Mouse (Mus musculus) forebrain, postnatal 0 days (tissue): ENCODE measurements around the gene Olfr1133. TPM values are rescaled to one million over a fixed set of nuclear protein-coding genes. Genes with fewer than 3 reads are reported as not detected.
"Not testable (repeated sequence)": the region's sequence is repeated elsewhere in the genome, so short reads cannot be mapped to it uniquely, and the experiment has no call there.

ENCODE experiments used
- ATAC-seq: fragments of 200-750 bp; cut with Nextera tagmentation; 2 replicates; pipeline ENCODE4 v1.8.0; 2017; ENCODE audit warnings: mild to moderate bottlenecking, moderate library complexity
- DNase-seq: peaks from one replicate; pipeline ENCODE4 v3.0.0-alpha.2; 2015
- H3K27ac ChIP-seq: fragments of 300-500 bp; sonication (generic); 2 replicates; pipeline ENCODE4 v1.5.1; 2014; ENCODE audit warnings: low read depth, mild to moderate bottlenecking, antibody characterized with exemption, low read length, moderate library complexity, mixed read lengths
- H3K27me3 ChIP-seq: fragments of 300-500 bp; sonication (generic); 2 replicates; pipeline ENCODE4 v1.6.1; 2014; ENCODE audit warnings: mild to moderate bottlenecking, low read length, mixed read lengths; ENCODE audit not compliant: insufficient read depth
- H3K36me3 ChIP-seq: fragments of 300-500 bp; sonication (generic); 2 replicates; pipeline ENCODE4 v1.6.1; 2014; ENCODE audit warnings: mild to moderate bottlenecking, moderate library complexity; ENCODE audit not compliant: insufficient read depth
- H3K4me1 ChIP-seq: fragments of 300-500 bp; sonication (generic); 2 replicates; pipeline ENCODE4 v1.6.1; 2014; ENCODE audit warnings: antibody characterized with exemption; ENCODE audit not compliant: insufficient read depth
- H3K4me2 ChIP-seq: fragments of 300-500 bp; sonication (generic); 2 replicates; pipeline ENCODE4 v1.6.1; 2014; ENCODE audit warnings: low read depth, mild to moderate bottlenecking, moderate library complexity
- H3K4me3 ChIP-seq: fragments of 300-500 bp; sonication (generic); 2 replicates; pipeline ENCODE4 v1.5.1; 2014; ENCODE audit warnings: low read depth, low read length, mixed read lengths
- H3K9ac ChIP-seq: fragments of 300-500 bp; sonication (generic); 2 replicates; pipeline ENCODE4 v1.6.1; 2014; ENCODE audit warnings: mild to moderate bottlenecking
- H3K9me3 ChIP-seq: fragments of 300-500 bp; sonication (generic); 2 replicates; pipeline ENCODE4 v1.6.1; 2016; ENCODE audit warnings: low read length
- CTCF ChIP-seq: sonication (generic); IDR thresholded peaks from 2 replicates; pipeline ENCODE4 v1.5.1; 2016; ENCODE audit warnings: antibody characterized with exemption, control low read depth, low read depth
- WGBS: fragments of 180-500 bp; shearing (Covaris S2); extraction: QIAGEN DNeasy Blood & Tissue Kit; methylation state at CpG from one replicate; pipeline ENCODE4 v1.1.7; 2014; 5-methylcytosine and 5-hydroxymethylcytosine counted together
- polyA plus RNA-seq: library from polyadenylated mRNA; unstranded; fragments of >200 nt; fragmentation: Nextera tagmentation; extraction: Ambion mirVana; gene quantifications from 2 replicates; pipeline ENCODE4 v1.2.1, GENCODE M21; 2015
- total RNA-seq: library from RNA; depleted of rRNA; stranded (reverse); fragments of >200 nt; gene quantifications from 2 replicates; pipeline ENCODE4 v1.2.3, GENCODE M21; 2014; rRNA removed

Gene Olfr1133
- total RNA-seq (not detected in 2 replicates), polyA plus RNA-seq (not detected in 2 replicates)

DNA sequence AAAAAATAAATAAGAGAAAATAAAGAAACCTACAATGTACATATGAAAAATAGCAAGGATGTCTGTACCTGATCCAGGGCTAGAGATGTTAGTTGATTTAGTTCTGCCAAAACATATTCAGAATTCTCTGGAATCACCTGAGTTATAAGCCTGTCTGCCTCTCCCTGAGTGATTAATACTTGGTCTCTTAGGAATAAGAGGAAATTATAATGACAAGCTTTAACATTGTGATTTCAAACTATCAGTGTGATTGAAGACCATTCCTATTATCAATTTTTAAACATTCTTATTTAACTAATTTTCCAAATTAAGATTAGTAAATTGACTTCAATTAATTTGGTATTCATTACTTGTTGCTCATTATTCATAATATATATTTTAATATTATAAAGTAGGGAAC, at the start of gene Olfr1133:
Gene Olfr1133, minus strand, starts transcription at position 101 of the 400 bp plus-strand sequence.
- ATAC-seq (no peak), DNase-seq (no peak)
- no peak for TF ChIP-seq CTCF

GRCm38 (mm10) chr2:87693847-87694246, 46.7 kb upstream of the Olfr1133 start, which contains the start of gene Olfr1136:
Gene Olfr1136 (minus strand): TSS chr2:87693947.
- no peaks in the 10 kb centered on the region for H3K27me3 ChIP-seq
- no peak for ATAC-seq
- DNase-seq = no peak
- H3K4me2 ChIP-seq = no peak within 1 kb of the TSS
- H3K27ac ChIP-seq = no peak within 1 kb of the TSS
- H3K9me3 ChIP-seq = no peaks in the 10 kb centered on the region
- H3K9ac ChIP-seq = no peak within 1 kb of the TSS
- TF ChIP-seq CTCF = no peak
- H3K4me3 ChIP-seq = no peak within 1 kb of the TSS
- no peaks in the 10 kb centered on the region for H3K36me3 ChIP-seq
- H3K4me1 ChIP-seq = no peaks in the 10 kb centered on the region

More for the DNA sequence above, at the start of gene Olfr1133:
- Histone ChIP-seq H3K36me3 (no peaks in the 10 kb centered on the region), H3K27ac (no peak within 1 kb of the TSS), H3K4me1 (no peaks in the 10 kb centered on the region), H3K9ac (no peak within 1 kb of the TSS), H3K4me2 (no peak within 1 kb of the TSS), H3K4me3 (no peak within 1 kb of the TSS), H3K9me3 (no peaks in the 10 kb centered on the region), H3K27me3 (no peaks in the 10 kb centered on the region)

- Histone ChIP-seq H3K4me1 (no peaks in the 10 kb centered on the region), H3K4me2 (no peak within 1 kb of the TSS), H3K9ac (no peak within 1 kb of the TSS), H3K27ac (no peak within 1 kb of the TSS), H3K9me3 (no peaks in the 10 kb centered on the region), H3K27me3 (no peaks in the 10 kb centered on the region), H3K36me3 (no peaks in the 10 kb centered on the region), H3K4me3 (no peak within 1 kb of the TSS)
- 17% methylated on average over 1 of the region's 1 CpGs for WGBS
- TF ChIP-seq CTCF = no peak
- DNase-seq = no peak
- ATAC-seq = no peak
Observed at GRCm38 (mm10) chr2:87673564-87673963, 26.4 kb upstream of the Olfr1133 start, which contains the start of gene Olfr1135. Gene Olfr1135 (minus strand): TSS chr2:87673664.

GRCm38 (mm10) chr2:87658360-87658759, 11.2 kb upstream of the Olfr1133 start, which contains the start of gene Olfr1134:
Gene Olfr1134 (minus strand): TSS chr2:87658460.
- TF ChIP-seq CTCF = no peak
- H3K27me3 ChIP-seq = no peaks in the 10 kb centered on the region
- no peak within 1 kb of the TSS for H3K27ac ChIP-seq
- no peaks in the 10 kb centered on the region for H3K4me1 ChIP-seq
- H3K9ac ChIP-seq = no peak within 1 kb of the TSS
- DNase-seq (no peak), ATAC-seq (no peak)
- no peak within 1 kb of the TSS for H3K4me2 ChIP-seq
- H3K9me3 ChIP-seq = no peaks in the 10 kb centered on the region
- WGBS = 80% methylated on average over 2 of the region's 2 CpGs
- no peak within 1 kb of the TSS for H3K4me3 ChIP-seq
- H3K36me3 ChIP-seq = no peaks in the 10 kb centered on the region

- Histone ChIP-seq H3K36me3 (no peaks in the 10 kb centered on the region), H3K4me1 (no peaks in the 10 kb centered on the region), H3K4me3 (no peak overlapping the region), H3K9ac (no peak overlapping the region), H3K27me3 (no peaks in the 10 kb centered on the region), H3K9me3 (no peaks in the 10 kb centered on the region), H3K4me2 (no peak overlapping the region), H3K27ac (no peak overlapping the region)
- ATAC-seq (no peak), DNase-seq (no peak)
- no peak for TF ChIP-seq CTCF
Observed at GRCm38 (mm10) chr2:87642441-87642840, 4.7 kb downstream of the Olfr1133 start.

GRCm38 (mm10) chr2:87637435-87637834, 9.7 kb downstream of the Olfr1133 start, which contains the start of gene Olfr1132:
Gene Olfr1132 (minus strand): TSS chr2:87637535.
- Histone ChIP-seq H3K4me3 (no peak within 1 kb of the TSS), H3K9ac (no peak within 1 kb of the TSS), H3K36me3 (no peaks in the 10 kb centered on the region), H3K27me3 (no peaks in the 10 kb centered on the region), H3K4me1 (no peaks in the 10 kb centered on the region), H3K9me3 (no peaks in the 10 kb centered on the region), H3K4me2 (no peak within 1 kb of the TSS), H3K27ac (no peak within 1 kb of the TSS)
- no peak for DNase-seq
- ATAC-seq = no peak
- no peak for TF ChIP-seq CTCF

- Histone ChIP-seq H3K27ac (no peak within 1 kb of the TSS), H3K9me3 (no peaks in the 10 kb centered on the region), H3K27me3 (no peaks in the 10 kb centered on the region), H3K4me3 (no peak within 1 kb of the TSS), H3K9ac (no peak within 1 kb of the TSS), H3K4me2 (no peak within 1 kb of the TSS), H3K36me3 (no peaks in the 10 kb centered on the region), H3K4me1 (no peaks in the 10 kb centered on the region)
- ATAC-seq (no peak), DNase-seq (no peak)
- 68% methylated on average over 3 of the region's 3 CpGs for whole genome bisulfite sequencing
- no peak for TF ChIP-seq CTCF
Observed at GRCm38 (mm10) chr2:87626804-87627203, 20.4 kb downstream of the Olfr1133 start, which contains the start of gene Olfr1131. Gene Olfr1131 (plus strand): TSS chr2:87627104.

DNA sequence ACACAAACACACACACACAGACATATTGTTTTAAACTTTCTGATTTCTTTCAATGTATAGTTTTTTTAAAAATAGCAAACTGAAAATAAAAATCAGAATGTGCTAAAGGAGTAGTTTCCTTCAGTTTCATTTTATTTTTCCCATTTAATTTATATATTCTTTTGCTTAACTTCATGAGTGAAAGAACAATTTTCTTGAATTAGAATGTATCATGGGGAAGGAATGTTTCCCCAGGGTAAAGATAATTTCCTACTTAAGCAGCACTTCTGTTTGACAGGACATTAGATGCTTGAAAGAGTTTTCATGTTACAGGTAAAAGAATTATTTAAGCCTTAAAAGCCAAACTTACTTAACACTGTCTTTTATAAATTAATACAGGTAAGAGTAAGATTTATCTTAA, 41.3 kb downstream of the Olfr1133 start, which contains the start of gene Olfr1130:
Gene Olfr1130, plus strand, starts transcription at position 301 of the 400 bp plus-strand sequence.
- not testable (repeated sequence) for H3K9ac ChIP-seq, H3K4me3 ChIP-seq, H3K27me3 ChIP-seq, H3K4me2 ChIP-seq, H3K27ac ChIP-seq, H3K4me1 ChIP-seq, ATAC-seq, H3K36me3 ChIP-seq, H3K9me3 ChIP-seq, DNase-seq

Other genes with a start within 250 kb of the Olfr1133 start
- gene Olfr1123, start 230.7 kb downstream of the Olfr1133 start, total RNA-seq = not detected in 2 replicates
- not detected in 2 replicates for gene Olfr1123, start 230.7 kb downstream of the Olfr1133 start, polyA plus RNA-seq
- not detected in 2 replicates for gene Olfr1124, start 217.1 kb downstream of the Olfr1133 start, total RNA-seq
- 0.08 TPM in 2 replicates for gene Olfr1124, start 217.1 kb downstream of the Olfr1133 start, polyA plus RNA-seq
- not detected in 2 replicates for gene Olfr1126, start 193.4 kb downstream of the Olfr1133 start, total RNA-seq
- gene Olfr1126, start 193.4 kb downstream of the Olfr1133 start, polyA plus RNA-seq = not detected in 2 replicates
- not detected in 2 replicates for gene Pramel7, start 150.3 kb downstream of the Olfr1133 start, total RNA-seq
- gene Pramel7, start 150.3 kb downstream of the Olfr1133 start, polyA plus RNA-seq = not detected in 2 replicates
- gene Pramel6, start 140.8 kb downstream of the Olfr1133 start, total RNA-seq = not detected in 2 replicates
- not detected in 2 replicates for gene Pramel6, start 140.8 kb downstream of the Olfr1133 start, polyA plus RNA-seq
- not detected in 2 replicates for gene Olfr153, start 115.6 kb downstream of the Olfr1133 start, total RNA-seq
- not detected in 2 replicates for gene Olfr153, start 115.6 kb downstream of the Olfr1133 start, polyA plus RNA-seq
- gene Olfr1128, start 101.8 kb downstream of the Olfr1133 start, total RNA-seq = not detected in 2 replicates
- gene Olfr1128, start 101.8 kb downstream of the Olfr1133 start, polyA plus RNA-seq = not detected in 2 replicates
- not detected in 2 replicates for gene Olfr1129, start 73.5 kb downstream of the Olfr1133 start, total RNA-seq
- not detected in 2 replicates for gene Olfr1129, start 73.5 kb downstream of the Olfr1133 start, polyA plus RNA-seq
- 0.14 TPM in 1 of 2 replicates, not detected in the other for gene Olfr1130, start 41.2 kb downstream of the Olfr1133 start, total RNA-seq
- gene Olfr1130, start 41.2 kb downstream of the Olfr1133 start, polyA plus RNA-seq = not detected in 2 replicates
- not detected in 2 replicates for gene Olfr1131, start 20.3 kb downstream of the Olfr1133 start, total RNA-seq
- not detected in 2 replicates for gene Olfr1131, start 20.3 kb downstream of the Olfr1133 start, polyA plus RNA-seq
- gene Olfr1132, start 9.8 kb downstream of the Olfr1133 start, total RNA-seq = not detected in 2 replicates
- not detected in 2 replicates for gene Olfr1132, start 9.8 kb downstream of the Olfr1133 start, polyA plus RNA-seq
- gene Olfr1134, start 11.1 kb upstream of the Olfr1133 start, total RNA-seq = not detected in 2 replicates
- gene Olfr1134, start 11.1 kb upstream of the Olfr1133 start, polyA plus RNA-seq = not detected in 2 replicates
- not detected in 2 replicates for gene Olfr1135, start 26.3 kb upstream of the Olfr1133 start, total RNA-seq
- not detected in 2 replicates for gene Olfr1135, start 26.3 kb upstream of the Olfr1133 start, polyA plus RNA-seq
- not detected in 2 replicates for gene Olfr1136, start 46.6 kb upstream of the Olfr1133 start, total RNA-seq
- gene Olfr1136, start 46.6 kb upstream of the Olfr1133 start, polyA plus RNA-seq = not detected in 2 replicates
- gene Olfr1137, start 65.8 kb upstream of the Olfr1133 start, total RNA-seq = not detected in 2 replicates
- gene Olfr1137, start 65.8 kb upstream of the Olfr1133 start, polyA plus RNA-seq = not detected in 2 replicates
- gene Olfr1138, start 92.6 kb upstream of the Olfr1133 start, total RNA-seq = not detected in 2 replicates
- not detected in 2 replicates for gene Olfr1138, start 92.6 kb upstream of the Olfr1133 start, polyA plus RNA-seq
- not detected in 2 replicates for gene Olfr1140, start 96.4 kb upstream of the Olfr1133 start, total RNA-seq
- gene Olfr1140, start 96.4 kb upstream of the Olfr1133 start, polyA plus RNA-seq = not detected in 2 replicates
- not detected in 2 replicates for gene Olfr1141, start 106.6 kb upstream of the Olfr1133 start, total RNA-seq
- gene Olfr1141, start 106.6 kb upstream of the Olfr1133 start, polyA plus RNA-seq = not detected in 2 replicates
- gene Olfr152, start 132.1 kb upstream of the Olfr1133 start, total RNA-seq = not detected in 2 replicates
- not detected in 2 replicates for gene Olfr152, start 132.1 kb upstream of the Olfr1133 start, polyA plus RNA-seq
- gene Olfr1143, start 153.2 kb upstream of the Olfr1133 start, total RNA-seq = not detected in 2 replicates
- not detected in 2 replicates for gene Olfr1143, start 153.2 kb upstream of the Olfr1133 start, polyA plus RNA-seq
- not detected in 2 replicates for gene Olfr1145, start 162.4 kb upstream of the Olfr1133 start, total RNA-seq
- gene Olfr1145, start 162.4 kb upstream of the Olfr1133 start, polyA plus RNA-seq = not detected in 2 replicates
- not detected in 2 replicates for gene Olfr1148, start 183.2 kb upstream of the Olfr1133 start, total RNA-seq
- gene Olfr1148, start 183.2 kb upstream of the Olfr1133 start, polyA plus RNA-seq = not detected in 2 replicates
- not detected in 2 replicates for gene Olfr1150-ps1, start 196.6 kb upstream of the Olfr1133 start, total RNA-seq
- not detected in 2 replicates for gene Olfr1150-ps1, start 196.6 kb upstream of the Olfr1133 start, polyA plus RNA-seq
- not detected in 2 replicates for gene Olfr1151, start 208.5 kb upstream of the Olfr1133 start, total RNA-seq
- gene Olfr1151, start 208.5 kb upstream of the Olfr1133 start, polyA plus RNA-seq = not detected in 2 replicates
- gene Olfr1152, start 219.1 kb upstream of the Olfr1133 start, total RNA-seq = not detected in 2 replicates
- gene Olfr1152, start 219.1 kb upstream of the Olfr1133 start, polyA plus RNA-seq = not detected in 2 replicates
- gene Olfr1153, start 247.6 kb upstream of the Olfr1133 start, total RNA-seq = not detected in 2 replicates
- not detected in 2 replicates for gene Olfr1153, start 247.6 kb upstream of the Olfr1133 start, polyA plus RNA-seq